Mouse (Mus musculus) E14TG2a.4 (cell line): ENCODE measurements around the gene Flrt1.

Source experiments
- CTCF ChIP-seq: conservative IDR thresholded peaks from 2 replicates; pipeline ENCODE4 v1.5.1; 2014; ENCODE audit warnings: low read length
- NANOG ChIP-seq: IDR thresholded peaks from 2 replicates; pipeline ENCODE4 v1.6.1; 2014; ENCODE audit warnings: borderline replicate concordance, low read length, mixed read lengths
- POU5F1 ChIP-seq: IDR thresholded peaks from 2 replicates; pipeline ENCODE4 v1.6.1; 2014; ENCODE audit warnings: low read length, borderline replicate concordance

DNA sequence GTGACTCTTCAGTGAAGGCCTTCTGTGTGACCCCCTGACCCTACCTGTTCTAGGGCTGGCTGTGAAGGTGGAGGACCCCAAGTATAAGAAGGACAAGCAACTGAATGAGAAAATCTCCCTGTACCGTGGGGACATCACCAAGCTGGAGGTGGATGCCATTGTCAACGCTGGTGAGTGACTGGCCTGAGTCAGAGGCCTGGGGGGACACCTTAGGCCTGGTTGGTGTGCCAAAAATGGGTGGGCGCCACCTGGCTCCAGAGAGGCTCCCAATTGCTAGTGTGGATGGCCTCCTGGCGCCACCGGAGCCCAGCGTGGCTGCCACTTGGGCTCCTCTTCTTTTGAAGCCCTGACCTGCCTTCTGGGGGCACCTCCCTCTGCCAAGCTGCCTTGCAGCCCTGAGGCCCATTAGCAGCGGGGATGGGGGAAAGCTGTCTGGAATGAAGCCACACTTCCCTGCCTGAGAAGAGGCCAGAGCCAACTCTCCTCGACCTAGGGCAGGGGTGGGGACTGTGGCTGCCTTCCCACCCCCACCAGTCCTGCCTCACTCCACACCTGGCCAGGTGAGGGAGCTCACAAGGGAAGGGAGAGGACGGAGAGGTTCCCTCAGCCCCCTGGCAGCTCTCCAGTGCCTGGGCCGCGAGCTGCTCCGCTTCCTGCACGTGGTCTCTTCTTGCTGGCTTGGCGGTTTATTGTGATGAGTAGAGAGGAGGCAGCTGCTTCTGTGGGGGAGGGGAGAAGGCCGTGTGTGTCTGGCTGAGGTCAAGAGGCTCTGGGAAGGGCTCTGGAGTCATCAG lies 39.3 kb downstream of the Flrt1 start:
- TF ChIP-seq CTCF (no peak), NANOG (no peak), POU5F1 (no peak)
